Comparison of ENCODE assay signal across 9 mouse cellular contexts in the genomic region with DNA sequence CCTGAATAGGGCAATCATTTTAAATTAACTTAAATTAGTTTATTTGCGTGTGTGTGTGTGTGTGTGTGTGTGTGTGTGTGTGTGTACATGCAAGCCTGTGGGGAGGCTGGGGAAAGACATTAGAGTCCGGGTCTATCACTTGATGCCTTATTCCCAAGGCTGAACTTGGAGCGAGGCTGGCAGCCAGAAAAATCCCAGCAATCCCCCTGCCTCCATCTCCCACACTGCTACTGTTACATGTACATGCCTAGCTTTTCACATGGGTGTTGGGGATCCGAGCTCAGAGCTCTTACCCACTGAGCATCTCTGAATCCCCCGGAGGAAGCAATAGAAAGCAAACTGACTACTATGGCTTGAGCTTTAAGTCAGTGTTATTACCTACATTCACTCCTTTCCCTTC. TPM values are rescaled to one million over a fixed set of nuclear protein-coding genes. Genes with fewer than 3 reads are reported as not detected.
A peak's percentile ranks its signal among the peaks of the same experiment; 100 is the strongest.
DNase-seq lines count a peak whose midpoint lies in the region; ATAC-seq and TF ChIP-seq lines count a peak whose summit lies in the region.
"Had no signal": no experiment of that assay in that cellular context is flagged by ENCODE, and none has a peak within 500 bp of the region (broad histone marks: within the 10 kb centered on the region; RNA-seq: fewer than 3 reads in every experiment).

No protein-coding gene starts in this region.

- TF ChIP-seq RAD21 in MEL (IDR thresholded peaks at IDR 0.05; ENCODE audit: low read depth, low read length): no peak

- H3K27ac ChIP-seq in kidney, postnatal 0 days: peak overlapping the region; percentile 88
- H3K27ac ChIP-seq in MEL (ENCODE audit: control insufficient read depth, low read depth, low read length): peak overlapping the region; percentile 54
- peak overlapping the region; percentile 67; the same call in 1 of the 2 replicates for H3K27ac ChIP-seq in embryonic facial prominence, embryonic 10.5 days (replicated peaks)
- peak overlapping the region; percentile 88 for H3K27ac ChIP-seq in liver, embryonic 15.5 days (replicated peaks)

- H3K9ac ChIP-seq in kidney, postnatal 0 days (ENCODE audit: low read depth, low read length): no peak overlapping the region
- H3K9ac ChIP-seq in MEL (ENCODE audit: control insufficient read depth, low read depth, low read length, poor library complexity, severe bottlenecking): no peak overlapping the region
- H3K9ac ChIP-seq in liver, embryonic 15.5 days: no peak overlapping the region

- no peak for DNase-seq in kidney, postnatal 0 days (ENCODE audit: low spot score)
- no peak for DNase-seq in kidney, postnatal 36 days
- DNase-seq in MEL (ENCODE audit: low read depth, low spot score) (no peak), MN1 (ENCODE audit: low spot score) (no peak)
- no peak for DNase-seq in embryonic facial prominence, embryonic 10.5 days (ENCODE audit: low spot score)
- no peak for DNase-seq in cerebellum, adult 8-10 months
- DNase-seq: right cerebral cortex, postnatal 4 days had no signal

- H3K27me3 ChIP-seq in kidney, postnatal 0 days (ENCODE audit: insufficient read depth, low read length): no peaks in the 10 kb centered on the region
- H3K27me3 ChIP-seq in MEL (ENCODE audit: control insufficient read depth in 1 of 2, insufficient read depth in 2 of 2, low read length in 2 of 2): no peaks in the 10 kb centered on the region
- no peaks in the 10 kb centered on the region for H3K27me3 ChIP-seq in embryonic facial prominence, embryonic 10.5 days (replicated peaks; ENCODE audit: low read depth, poor library complexity, severe bottlenecking)
- no peaks in the 10 kb centered on the region for H3K27me3 ChIP-seq in liver, embryonic 15.5 days

- no peak overlapping the region for H3K4me2 ChIP-seq in kidney, postnatal 0 days (ENCODE audit: low read length)
- H3K4me2 ChIP-seq in liver, embryonic 15.5 days: peak overlapping the region; percentile 58

- no peaks in the 10 kb centered on the region for H3K9me3 ChIP-seq in kidney, postnatal 0 days (replicated peaks; ENCODE audit: low read length)
- H3K9me3 ChIP-seq in MEL (replicated peaks; ENCODE audit: insufficient read depth, low read length): no peaks in the 10 kb centered on the region
- no peaks in the 10 kb centered on the region for H3K9me3 ChIP-seq in embryonic facial prominence, embryonic 10.5 days
- no peaks in the 10 kb centered on the region for H3K9me3 ChIP-seq in liver, embryonic 15.5 days (replicated peaks)

- 68% methylated on average over 5 of the region's 5 CpGs for WGBS in kidney, postnatal 0 days
- 81% methylated on average over 5 of the region's 5 CpGs for WGBS in embryonic facial prominence, embryonic 10.5 days
- WGBS in liver, embryonic 15.5 days (ENCODE audit: insufficient replicate concordance): 73% methylated on average over 5 of the region's 5 CpGs

- H3K36me3 ChIP-seq in kidney, postnatal 0 days (ENCODE audit: insufficient read depth, low read length): no peaks in the 10 kb centered on the region
- peaks cover 3 to 21% of the 10 kb centered on the region in 2 experiments for H3K36me3 ChIP-seq in MEL (ENCODE audit: control insufficient read depth in 1 of 2, insufficient read depth in 2 of 2, low read length in 2 of 2)
- H3K36me3 ChIP-seq in embryonic facial prominence, embryonic 10.5 days (replicated peaks): peaks cover 23% of the 10 kb centered on the region
- peaks cover 56% of the 10 kb centered on the region for H3K36me3 ChIP-seq in liver, embryonic 15.5 days (replicated peaks)

- peaks cover 28% of the 10 kb centered on the region for H3K79me2 ChIP-seq in MEL (ENCODE audit: control insufficient read depth, insufficient read depth, low read length, poor library complexity)

- ATAC-seq in kidney, postnatal 0 days (replicated peaks; ENCODE audit: low FRiP score, low read depth): no peak
- ATAC-seq in liver, embryonic 15.5 days (ENCODE audit: insufficient read depth): no peak

- TF ChIP-seq EP300 in MEL (IDR thresholded peaks at IDR 0.05; ENCODE audit: low read depth in 1 of 2, low read length in 2 of 2): no peak

- H3K4me3 ChIP-seq in kidney, postnatal 0 days (replicated peaks; ENCODE audit: low read depth, low read length): no peak overlapping the region
- no peak overlapping the region for H3K4me3 ChIP-seq in MEL (ENCODE audit: control insufficient read depth in 1 of 2, insufficient read depth in 1 of 2, low read depth in 2 of 2, low read length in 2 of 2)
- H3K4me3 ChIP-seq in embryonic facial prominence, embryonic 10.5 days: no peak overlapping the region
- H3K4me3 ChIP-seq in liver, embryonic 15.5 days (replicated peaks): no peak overlapping the region

- H3K4me1 ChIP-seq in kidney, postnatal 0 days (replicated peaks; ENCODE audit: insufficient read depth, low read length): peaks cover 14% of the 10 kb centered on the region; the same call in 1 of the 2 replicates
- H3K4me1 ChIP-seq in MEL (ENCODE audit: control insufficient read depth in 1 of 2, insufficient read depth in 2 of 2, low read length in 2 of 2): peaks cover 10 to 31% of the 10 kb centered on the region in 2 experiments
- peaks cover 24% of the 10 kb centered on the region for H3K4me1 ChIP-seq in embryonic facial prominence, embryonic 10.5 days
- H3K4me1 ChIP-seq in liver, embryonic 15.5 days (replicated peaks): peaks cover 65% of the 10 kb centered on the region

- no peak for TF ChIP-seq POLR2A in MEL (IDR thresholded peaks at IDR 0.05; ENCODE audit: control insufficient read depth in 1 of 2, insufficient read depth in 1 of 2, low read depth in 1 of 2, low read length in 2 of 2, poor library complexity in 1 of 2)

- TF ChIP-seq CTCF in kidney, postnatal 0 days (IDR thresholded peaks at IDR 0.05; ENCODE audit: low read depth): no peak
- no peak for TF ChIP-seq CTCF in MEL (IDR thresholded peaks at IDR 0.05 in 2 of 3, conservative IDR thresholded peaks at IDR 0.05 in 1 of 3; ENCODE audit: control insufficient read depth in 1 of 3, insufficient read depth in 1 of 3, low read depth in 2 of 3, low read length in 3 of 3, poor library complexity in 1 of 3, severe bottlenecking in 1 of 3)

TF ChIP-seq in MEL, 35 proteins besides CTCF, POLR2A, EP300 and RAD21 (continues in another document):
- TF ChIP-seq JUND (IDR thresholded peaks at IDR 0.05; ENCODE audit: low read depth, low read length) (no peak), SIN3A (IDR thresholded peaks at IDR 0.05; ENCODE audit: low read length) (no peak), MAZ (IDR thresholded peaks at IDR 0.05; ENCODE audit: low read depth, low read length) (no peak), NRF1 (IDR thresholded peaks at IDR 0.05; ENCODE audit: insufficient read depth, low read depth, low read length, poor library complexity, severe bottlenecking) (no peak), KAT2A (conservative IDR thresholded peaks at IDR 0.05; ENCODE audit: low read depth, low read length) (no peak), ZNF384 (IDR thresholded peaks at IDR 0.05; ENCODE audit: low read depth, low read length) (no peak), POLR2AphosphoS5 (IDR thresholded peaks at IDR 0.05; ENCODE audit: borderline replicate concordance, low read depth, low read length) (no peak), RCOR1 (IDR thresholded peaks at IDR 0.05; ENCODE audit: low read depth, low read length) (no peak), MAFK (IDR thresholded peaks at IDR 0.05; ENCODE audit: borderline replicate concordance, low read depth, low read length) (no peak)

RNA-seq across cellular contexts. Expression of gene Agfg2, which starts 12.2 kb away (rescaled TPM):
- polyA plus RNA-seq in kidney, postnatal 0 days (2015; fragmentation: Nextera tagmentation; extraction: Ambion mirVana): 20.8 and 21.2 TPM in 2 replicates
- 18.7 and 30.0 TPM in 2 replicates for total RNA-seq in MEL (2012; rRNA removed)
- polyA plus RNA-seq in MEL (2012; ENCODE audit: insufficient read depth in 1 of 2, insufficient read length in 2 of 2, low read depth in 1 of 2, low replicate concordance in 2 of 2, missing spikeins in 1 of 2): 10 to 100 TPM in 1 of 2 experiments, not detected in 1; 38.9 TPM
- polyA plus RNA-seq in embryonic facial prominence, embryonic 10.5 days (2016; fragmentation: Nextera tagmentation; extraction: Ambion mirVana): 21.3 and 23.0 TPM in 2 replicates
- 35.3 and 35.6 TPM in 2 replicates for polyA plus RNA-seq in liver, embryonic 15.5 days (2015; fragmentation: Nextera tagmentation; extraction: Ambion mirVana)

RNA-seq across cellular contexts. Expression of gene Irs3, which starts 26.8 kb away (rescaled TPM):
- polyA plus RNA-seq in kidney, postnatal 0 days (2015; fragmentation: Nextera tagmentation; extraction: Ambion mirVana): 1.3 and 1.4 TPM in 2 replicates
- total RNA-seq in MEL (2012; rRNA removed): 0.10 TPM in 1 of 2 replicates, not detected in the other
- not detected for polyA plus RNA-seq in MEL (2012; ENCODE audit: insufficient read depth in 1 of 2, insufficient read length in 2 of 2, low read depth in 1 of 2, low replicate concordance in 2 of 2, missing spikeins in 1 of 2)
- polyA plus RNA-seq in embryonic facial prominence, embryonic 10.5 days (2016; fragmentation: Nextera tagmentation; extraction: Ambion mirVana): 0.16 and 0.34 TPM in 2 replicates
- polyA plus RNA-seq in liver, embryonic 15.5 days (2015; fragmentation: Nextera tagmentation; extraction: Ambion mirVana): 0.07 TPM in 1 of 2 replicates, not detected in the other
- polyA plus RNA-seq: brain, embryonic 14.5 days had no signal

RNA-seq across cellular contexts. Expression of gene Sap25, which starts 31.2 kb away (rescaled TPM):
- 5.3 and 5.4 TPM in 2 replicates for polyA plus RNA-seq in kidney, postnatal 0 days (2015; fragmentation: Nextera tagmentation; extraction: Ambion mirVana)
- 1.9 and 3.0 TPM in 2 replicates for total RNA-seq in MEL (2012; rRNA removed)
- polyA plus RNA-seq in MEL (2012; ENCODE audit: insufficient read depth in 1 of 2, insufficient read length in 2 of 2, low read depth in 1 of 2, low replicate concordance in 2 of 2, missing spikeins in 1 of 2): 10 to 100 TPM in 1 of 2 experiments, not detected in 1; 22.7 TPM
- 9.0 and 9.2 TPM in 2 replicates for polyA plus RNA-seq in embryonic facial prominence, embryonic 10.5 days (2016; fragmentation: Nextera tagmentation; extraction: Ambion mirVana)
- 3.6 and 4.6 TPM in 2 replicates for polyA plus RNA-seq in liver, embryonic 15.5 days (2015; fragmentation: Nextera tagmentation; extraction: Ambion mirVana)

RNA-seq across cellular contexts. Expression of gene Gm20605, which starts 43.4 kb away (rescaled TPM):
- 5.3 and 6.2 TPM in 2 replicates for polyA plus RNA-seq in kidney, postnatal 0 days (2015; fragmentation: Nextera tagmentation; extraction: Ambion mirVana)
- total RNA-seq in MEL (2012; rRNA removed): 2.4 and 2.5 TPM in 2 replicates
- 10 to 100 TPM in 1 of 2 experiments, not detected in 1; 12.7 TPM for polyA plus RNA-seq in MEL (2012; ENCODE audit: insufficient read depth in 1 of 2, insufficient read length in 2 of 2, low read depth in 1 of 2, low replicate concordance in 2 of 2, missing spikeins in 1 of 2)
- polyA plus RNA-seq in embryonic facial prominence, embryonic 10.5 days (2016; fragmentation: Nextera tagmentation; extraction: Ambion mirVana): 14.2 and 14.6 TPM in 2 replicates
- 6.0 and 7.8 TPM in 2 replicates for polyA plus RNA-seq in liver, embryonic 15.5 days (2015; fragmentation: Nextera tagmentation; extraction: Ambion mirVana)

RNA-seq across cellular contexts. Expression of gene Lrch4, which starts 43.4 kb away (rescaled TPM):
- polyA plus RNA-seq in kidney, postnatal 0 days (2015; fragmentation: Nextera tagmentation; extraction: Ambion mirVana): 42.6 and 42.9 TPM in 2 replicates
- 9.1 and 9.7 TPM in 2 replicates for total RNA-seq in MEL (2012; rRNA removed)
- polyA plus RNA-seq in MEL (2012; ENCODE audit: insufficient read depth in 1 of 2, insufficient read length in 2 of 2, low read depth in 1 of 2, low replicate concordance in 2 of 2, missing spikeins in 1 of 2): 100 to 1,000 TPM in 1 of 2 experiments, 10 to 100 TPM in 1; 47.0 to 239 TPM
- polyA plus RNA-seq in embryonic facial prominence, embryonic 10.5 days (2016; fragmentation: Nextera tagmentation; extraction: Ambion mirVana): 36.7 and 46.5 TPM in 2 replicates
- polyA plus RNA-seq in liver, embryonic 15.5 days (2015; fragmentation: Nextera tagmentation; extraction: Ambion mirVana): 25.7 and 26.4 TPM in 2 replicates
